Mouse (Mus musculus) lung, postnatal 0 days (tissue): Measurements from ENCODE around the gene Nppc.

Experiments used
- CTCF ChIP-seq: IDR thresholded peaks from 2 replicates; pipeline ENCODE4 v1.5.1; 2016; ENCODE audit warnings: antibody characterized with exemption, mild to moderate bottlenecking
- EP300 ChIP-seq: IDR thresholded peaks from 2 replicates; pipeline ENCODE4 v1.6.1; 2016; ENCODE audit warnings: antibody characterized with exemption, mild to moderate bottlenecking, control low read depth

- TF ChIP-seq CTCF: no peak
- no peak for TF ChIP-seq EP300
Measured at GRCm38 (mm10) chr1:86719391-86719790, 49.0 kb upstream of the Nppc start.
